8 mouse cellular contexts compared by ENCODE assay signal in the genomic region with DNA sequence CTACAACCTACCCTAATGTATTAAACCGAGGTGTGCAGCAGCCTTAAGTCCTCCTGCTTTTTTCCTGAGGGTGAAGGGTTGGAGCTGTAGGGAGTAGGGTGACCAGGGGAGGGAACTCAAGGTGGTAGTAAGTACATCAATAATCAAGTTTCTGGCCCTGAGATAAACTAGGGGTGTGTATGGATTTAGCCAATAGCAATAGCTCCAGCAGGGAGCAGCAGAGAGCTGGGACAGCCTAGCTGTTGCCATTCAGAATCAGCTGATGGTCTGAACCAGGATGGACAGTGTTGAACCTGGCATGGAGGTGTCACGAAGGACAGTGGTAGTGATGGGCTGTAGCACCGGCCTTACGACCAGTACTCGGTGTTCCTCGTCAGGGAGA. TPM values are rescaled to one million over a fixed set of nuclear protein-coding genes. Genes with fewer than 3 reads are reported as not detected.
DNase-seq lines count a peak whose midpoint lies in the region; ATAC-seq and TF ChIP-seq lines count a peak whose summit lies in the region.

No protein-coding gene starts in this region.

- no peaks in the 10 kb centered on the region for H3K9me3 ChIP-seq in forebrain, embryonic 10.5 days
- no peaks in the 10 kb centered on the region for H3K9me3 ChIP-seq in forebrain, embryonic 16.5 days (ENCODE audit: control insufficient read depth, low read length)
- H3K9me3 ChIP-seq in hindbrain, postnatal 0 days (ENCODE audit: low read length): no peaks in the 10 kb centered on the region

- no peaks in the 10 kb centered on the region for H3K27me3 ChIP-seq in forebrain, embryonic 10.5 days (ENCODE audit: poor library complexity, severe bottlenecking)
- no peaks in the 10 kb centered on the region for H3K27me3 ChIP-seq in forebrain, embryonic 16.5 days (replicated peaks; ENCODE audit: control insufficient read depth, insufficient read depth, low read length)
- no peaks in the 10 kb centered on the region for H3K27me3 ChIP-seq in hindbrain, postnatal 0 days (ENCODE audit: insufficient read depth, low read length)

- peak overlapping the region; percentile 99 for H3K4me3 ChIP-seq in forebrain, embryonic 10.5 days
- no peak overlapping the region for H3K4me3 ChIP-seq in forebrain, embryonic 16.5 days (replicated peaks; ENCODE audit: low read length)
- H3K4me3 ChIP-seq in hindbrain, postnatal 0 days (ENCODE audit: low read length): no peak overlapping the region

- DNase-seq in forebrain, embryonic 10.5 days (ENCODE audit: extremely low spot score, low spot score): peak; percentile 65
- peak; percentile 82 for DNase-seq in cerebellum, adult 9-10 months
- DNase-seq in frontal cortex, postnatal 14 days (ENCODE audit: low spot score in 2 of 2): peak; percentile 74 to 75
- peak; percentile 90 for DNase-seq in hindbrain, postnatal 0 days (ENCODE audit: low spot score)
- DNase-seq in left cerebral cortex, postnatal 14 days (ENCODE audit: low spot score in 2 of 2): peak; percentile 90 to 91
- peak; percentile 47 to 74 for DNase-seq in spleen, adult 18-20 months

- H3K9ac ChIP-seq in forebrain, embryonic 16.5 days (replicated peaks; ENCODE audit: low read depth, low read length): no peak overlapping the region
- H3K9ac ChIP-seq in hindbrain, postnatal 0 days (replicated peaks; ENCODE audit: low read length): no peak overlapping the region; the same call in 1 of the 2 replicates

- H3K27ac ChIP-seq in forebrain, embryonic 10.5 days: peak overlapping the region; percentile 99
- H3K27ac ChIP-seq in forebrain, embryonic 16.5 days (ENCODE audit: low read length): no peak overlapping the region
- no peak overlapping the region; the same call in 1 of the 2 replicates for H3K27ac ChIP-seq in hindbrain, postnatal 0 days

- WGBS in forebrain, embryonic 10.5 days: 48% methylated on average over 6 of the region's 6 CpGs
- WGBS in forebrain, embryonic 16.5 days: 52% methylated on average over 6 of the region's 6 CpGs
- WGBS in hindbrain, postnatal 0 days: 47% methylated on average over 6 of the region's 6 CpGs

- peak; percentile 91 for TF ChIP-seq CTCF in hindbrain, postnatal 0 days (IDR thresholded peaks at IDR 0.05; ENCODE audit: low read depth)

- no peak overlapping the region for H3K4me2 ChIP-seq in forebrain, embryonic 16.5 days (ENCODE audit: low read length)
- H3K4me2 ChIP-seq in hindbrain, postnatal 0 days (ENCODE audit: low read depth, low read length): peak overlapping the region; percentile 33; the same call in 1 of the 2 replicates

- H3K36me3 ChIP-seq in forebrain, embryonic 10.5 days (replicated peaks): peaks cover 62% of the 10 kb centered on the region
- peaks cover 22% of the 10 kb centered on the region for H3K36me3 ChIP-seq in forebrain, embryonic 16.5 days (ENCODE audit: control insufficient read depth, insufficient read depth)
- peaks cover 30% of the 10 kb centered on the region for H3K36me3 ChIP-seq in hindbrain, postnatal 0 days (ENCODE audit: insufficient read depth, low read length)

- intact Hi-C loops in left cerebral cortex, postnatal 14 days (cut with DNase I): loop anchor here (2.0 to 10.0 kb wide), 2 partner anchors 46 to 240 kb away; no protein-coding TSS in a partner anchor

- ATAC-seq in forebrain, embryonic 16.5 days: no peak
- ATAC-seq in hindbrain, postnatal 0 days: no peak
- peak; percentile 69 for ATAC-seq in megakaryocyte progenitor cell, adult 5-6 weeks (replicated peaks; ENCODE audit: poor library complexity)

- peaks cover 53% of the 10 kb centered on the region for H3K4me1 ChIP-seq in forebrain, embryonic 10.5 days
- peaks cover 19% of the 10 kb centered on the region for H3K4me1 ChIP-seq in forebrain, embryonic 16.5 days (replicated peaks; ENCODE audit: control insufficient read depth, insufficient read depth, low read length)
- peaks cover 6% of the 10 kb centered on the region; the same call in 1 of the 2 replicates for H3K4me1 ChIP-seq in hindbrain, postnatal 0 days (ENCODE audit: insufficient read depth, low read length)

RNA-seq across cellular contexts. Expression of gene Hspb9, which starts 0.9 kb away (rescaled TPM):
- polyA plus RNA-seq in forebrain, embryonic 10.5 days (2016; fragmentation: Nextera tagmentation; extraction: Ambion mirVana): 0.24 and 0.30 TPM in 2 replicates
- polyA plus RNA-seq in forebrain, embryonic 16.5 days (2015; fragmentation: Nextera tagmentation; extraction: Ambion mirVana): not detected in 2 replicates
- not detected in 2 replicates for total RNA-seq in hindbrain, postnatal 0 days (2014; rRNA removed)
- polyA plus RNA-seq in hindbrain, postnatal 0 days (2015; fragmentation: Nextera tagmentation; extraction: Ambion mirVana): 0.24 and 0.28 TPM in 2 replicates
- not detected for total RNA-seq in left cerebral cortex, postnatal 14 days (2021)
- not detected in 2 replicates for total RNA-seq in megakaryocyte progenitor cell, adult 5-6 weeks (2015)
- 0.37 and 0.47 TPM in 2 replicates for total RNA-seq in megakaryocyte progenitor cell, adult 5-6 weeks (2017)

RNA-seq across cellular contexts. Expression of gene Kat2a, which starts 2.3 kb away (rescaled TPM):
- polyA plus RNA-seq in forebrain, embryonic 10.5 days (2016; fragmentation: Nextera tagmentation; extraction: Ambion mirVana): 76.3 and 78.5 TPM in 2 replicates
- 57.6 and 57.8 TPM in 2 replicates for polyA plus RNA-seq in forebrain, embryonic 16.5 days (2015; fragmentation: Nextera tagmentation; extraction: Ambion mirVana)
- total RNA-seq in hindbrain, postnatal 0 days (2014; rRNA removed): 62.6 and 63.3 TPM in 2 replicates
- 56.0 and 61.7 TPM in 2 replicates for polyA plus RNA-seq in hindbrain, postnatal 0 days (2015; fragmentation: Nextera tagmentation; extraction: Ambion mirVana)
- 10 to 100 TPM; 63.2 to 64.1 TPM for total RNA-seq in left cerebral cortex, postnatal 14 days (2021)
- 31.7 and 40.1 TPM in 2 replicates for total RNA-seq in megakaryocyte progenitor cell, adult 5-6 weeks (2015)
- total RNA-seq in megakaryocyte progenitor cell, adult 5-6 weeks (2017): 28.9 and 30.4 TPM in 2 replicates

RNA-seq across cellular contexts. Expression of gene Dhx58, which starts 10.5 kb away (rescaled TPM):
- polyA plus RNA-seq in forebrain, embryonic 10.5 days (2016; fragmentation: Nextera tagmentation; extraction: Ambion mirVana): 3.1 and 3.8 TPM in 2 replicates
- 1.7 and 2.1 TPM in 2 replicates for polyA plus RNA-seq in forebrain, embryonic 16.5 days (2015; fragmentation: Nextera tagmentation; extraction: Ambion mirVana)
- 0.61 and 1.2 TPM in 2 replicates for total RNA-seq in hindbrain, postnatal 0 days (2014; rRNA removed)
- 2.7 and 3.1 TPM in 2 replicates for polyA plus RNA-seq in hindbrain, postnatal 0 days (2015; fragmentation: Nextera tagmentation; extraction: Ambion mirVana)
- 1 to 10 TPM; 1.9 to 2.0 TPM for total RNA-seq in left cerebral cortex, postnatal 14 days (2021)
- total RNA-seq in megakaryocyte progenitor cell, adult 5-6 weeks (2015): 10.4 and 11.1 TPM in 2 replicates
- 11.5 and 13.6 TPM in 2 replicates for total RNA-seq in megakaryocyte progenitor cell, adult 5-6 weeks (2017)

RNA-seq across cellular contexts. Expression of gene Zfp385c, which starts 22.3 kb away (rescaled TPM):
- polyA plus RNA-seq in forebrain, embryonic 10.5 days (2016; fragmentation: Nextera tagmentation; extraction: Ambion mirVana): 0.28 and 0.41 TPM in 2 replicates
- 0.80 TPM in 1 of 2 replicates, not detected in the other for polyA plus RNA-seq in forebrain, embryonic 16.5 days (2015; fragmentation: Nextera tagmentation; extraction: Ambion mirVana)
- 9.8 and 13.0 TPM in 2 replicates for total RNA-seq in hindbrain, postnatal 0 days (2014; rRNA removed)
- polyA plus RNA-seq in hindbrain, postnatal 0 days (2015; fragmentation: Nextera tagmentation; extraction: Ambion mirVana): 10.0 and 11.3 TPM in 2 replicates
- under 1 TPM; 0.19 to 0.33 TPM for total RNA-seq in left cerebral cortex, postnatal 14 days (2021)
- total RNA-seq in megakaryocyte progenitor cell, adult 5-6 weeks (2015): not detected in 2 replicates
- total RNA-seq in megakaryocyte progenitor cell, adult 5-6 weeks (2017): not detected in 2 replicates

RNA-seq across cellular contexts. Expression of gene Rab5c, which starts 23.5 kb away (rescaled TPM):
- 13.2 and 14.9 TPM in 2 replicates for polyA plus RNA-seq in forebrain, embryonic 10.5 days (2016; fragmentation: Nextera tagmentation; extraction: Ambion mirVana)
- 37.6 and 38.9 TPM in 2 replicates for polyA plus RNA-seq in forebrain, embryonic 16.5 days (2015; fragmentation: Nextera tagmentation; extraction: Ambion mirVana)
- total RNA-seq in hindbrain, postnatal 0 days (2014; rRNA removed): 246 and 248 TPM in 2 replicates
- polyA plus RNA-seq in hindbrain, postnatal 0 days (2015; fragmentation: Nextera tagmentation; extraction: Ambion mirVana): 34.1 and 34.4 TPM in 2 replicates
- total RNA-seq in left cerebral cortex, postnatal 14 days (2021): 100 to 1,000 TPM; 159 to 161 TPM
- total RNA-seq in megakaryocyte progenitor cell, adult 5-6 weeks (2015): 129 and 135 TPM in 2 replicates
- 101 and 105 TPM in 2 replicates for total RNA-seq in megakaryocyte progenitor cell, adult 5-6 weeks (2017)
